Mouse (Mus musculus) heart, embryonic 13.5 days (tissue): ENCODE data around the gene Bcas2. TPM values are rescaled to one million over a fixed set of nuclear protein-coding genes. Genes with fewer than 3 reads are reported as not detected.
"Not testable (repeated sequence)": the region's sequence is repeated elsewhere in the genome, so short reads cannot be mapped to it uniquely, and the experiment has no call there.

Experiments
- ATAC-seq: fragments of 200-750 bp; cut with Nextera tagmentation; 2 replicates; pipeline ENCODE4 v1.8.0; 2017; ENCODE audit warnings: moderate TSS enrichment; ENCODE audit not compliant: insufficient number of reproducible peaks, low FRiP score, low TSS enrichment; ENCODE audit errors: extremely low read depth
- H3K27ac ChIP-seq: fragments of 300-500 bp; sonication (generic); replicated peaks from 2 replicates; pipeline ENCODE4 v1.5.1; 2015; ENCODE audit warnings: moderate library complexity, mild to moderate bottlenecking, inconsistent platforms
- H3K27me3 ChIP-seq: fragments of 300-500 bp; sonication (generic); replicated peaks from 2 replicates; pipeline ENCODE4 v1.6.1; 2015; ENCODE audit warnings: mild to moderate bottlenecking, inconsistent platforms
- H3K36me3 ChIP-seq: fragments of 300-500 bp; sonication (generic); 2 replicates; pipeline ENCODE4 v1.6.1; 2015; ENCODE audit warnings: mild to moderate bottlenecking, inconsistent platforms
- H3K4me1 ChIP-seq: fragments of 300-500 bp; sonication (generic); 2 replicates; pipeline ENCODE4 v1.6.1; 2015; ENCODE audit warnings: inconsistent platforms
- H3K4me2 ChIP-seq: fragments of 300-500 bp; sonication (generic); 2 replicates; pipeline ENCODE4 v1.6.1; 2015; ENCODE audit warnings: inconsistent platforms, mild to moderate bottlenecking, moderate library complexity
- H3K4me3 ChIP-seq: fragments of 300-500 bp; sonication (generic); 2 replicates; pipeline ENCODE4 v1.5.1; 2015; ENCODE audit warnings: moderate library complexity, mild to moderate bottlenecking, inconsistent platforms
- H3K9ac ChIP-seq: fragments of 300-500 bp; sonication (generic); 2 replicates; pipeline ENCODE4 v1.6.1; 2015; ENCODE audit warnings: inconsistent platforms, mild to moderate bottlenecking, moderate library complexity
- H3K9me3 ChIP-seq: fragments of 300-500 bp; sonication (generic); 2 replicates; pipeline ENCODE4 v1.6.1; 2016; ENCODE audit warnings: inconsistent platforms
- WGBS: fragments of 180-500 bp; shearing (Covaris S2); methylation state at CpG from one replicate; pipeline ENCODE4 v1.1.7; 2015; ENCODE audit warnings: mixed read lengths; 5-methylcytosine and 5-hydroxymethylcytosine counted together
- polyA plus RNA-seq: library from polyadenylated mRNA; unstranded; fragments of >200 nt; fragmentation: Nextera tagmentation; extraction: Ambion mirVana; gene quantifications from 2 replicates; pipeline ENCODE4 v1.2.1, GENCODE M21; 2015

Bcas2 gene
- polyA plus RNA-seq, 1 experiment from 2014 or later = 121 TPM

- Histone ChIP-seq H3K4me1 (peaks cover 16% of the 10 kb centered on the region), H3K4me3 (no peak overlapping the region), H3K27ac (no peak overlapping the region), H3K36me3 (no peaks in the 10 kb centered on the region), H3K4me2 (no peak overlapping the region), H3K9ac (no peak overlapping the region), H3K27me3 (no peaks in the 10 kb centered on the region), H3K9me3 (peaks cover 10% of the 10 kb centered on the region)
- no peak for ATAC-seq
- WGBS = 82% methylated on average over 5 of the region's 5 CpGs
These were observed 27.9 kb downstream of the Bcas2 start for GRCm38 (mm10) chr3:103199386-103199785.

DNA sequence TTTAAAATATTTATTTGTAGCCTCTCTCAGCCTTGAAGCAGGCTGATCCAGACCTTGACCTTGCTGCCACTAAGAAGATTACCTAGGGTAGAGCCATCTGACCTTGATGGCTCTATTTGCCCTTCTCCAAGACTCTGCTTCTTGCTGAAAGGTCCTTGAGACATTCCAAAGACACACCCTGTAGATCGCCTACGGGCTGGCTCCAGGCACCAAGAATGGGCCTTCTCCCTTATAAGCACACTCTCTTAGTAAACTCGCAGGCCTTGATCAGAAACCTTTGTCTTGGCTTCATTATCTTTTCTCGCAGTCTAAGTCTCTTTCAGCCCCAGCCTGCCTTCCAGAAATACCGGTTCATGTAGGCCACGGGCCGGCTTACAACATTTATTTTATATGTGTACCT, 29.6 kb downstream of the Bcas2 start:
- Histone ChIP-seq H3K4me1 (peaks cover 15% of the 10 kb centered on the region), H3K9me3 (peaks cover 10% of the 10 kb centered on the region)
- H3K4me2 ChIP-seq, H3K9ac ChIP-seq, H3K36me3 ChIP-seq, H3K27me3 ChIP-seq, H3K27ac ChIP-seq, ATAC-seq, H3K4me3 ChIP-seq: not testable (repeated sequence)
- 87% methylated on average over 7 of the region's 7 CpGs for WGBS

- H3K4me3 ChIP-seq = no peak overlapping the region
- H3K27ac ChIP-seq = no peak overlapping the region
- no peak overlapping the region for H3K9ac ChIP-seq
- peaks cover 10% of the 10 kb centered on the region for H3K9me3 ChIP-seq
- no peaks in the 10 kb centered on the region for H3K36me3 ChIP-seq
- H3K4me2 ChIP-seq = no peak overlapping the region
- ATAC-seq = no peak
- no peaks in the 10 kb centered on the region for H3K27me3 ChIP-seq
- peaks cover 6% of the 10 kb centered on the region for H3K4me1 ChIP-seq
- WGBS = 84% methylated on average over 1 of the region's 1 CpGs
These were observed 32.1 kb downstream of the Bcas2 start for GRCm38 (mm10) chr3:103203554-103203953.

- Histone ChIP-seq H3K9me3 (peaks cover 10% of the 10 kb centered on the region), H3K36me3 (no peaks in the 10 kb centered on the region), H3K27ac (no peak overlapping the region), H3K27me3 (no peaks in the 10 kb centered on the region), H3K4me1 (no peaks in the 10 kb centered on the region), H3K4me2 (no peak overlapping the region), H3K9ac (no peak overlapping the region), H3K4me3 (no peak overlapping the region)
- no peak for ATAC-seq
- WGBS = 75% methylated on average over 3 of the region's 3 CpGs
These were observed 33.0 kb downstream of the Bcas2 start for GRCm38 (mm10) chr3:103204445-103204844.

GRCm38 (mm10) chr3:103206393-103206792, 34.9 kb downstream of the Bcas2 start:
- no peak overlapping the region for H3K4me2 ChIP-seq
- no peaks in the 10 kb centered on the region for H3K36me3 ChIP-seq
- H3K27me3 ChIP-seq = no peaks in the 10 kb centered on the region
- no peak overlapping the region for H3K27ac ChIP-seq
- ATAC-seq = no peak
- WGBS = 79% methylated on average over 6 of the region's 6 CpGs
- H3K4me1 ChIP-seq = no peaks in the 10 kb centered on the region
- peaks cover 3% of the 10 kb centered on the region for H3K9me3 ChIP-seq
- H3K4me3 ChIP-seq = no peak overlapping the region
- H3K9ac ChIP-seq = no peak overlapping the region

- 54% methylated on average over 5 of the region's 5 CpGs for WGBS
- no peak overlapping the region for H3K4me2 ChIP-seq
- no peak for ATAC-seq
These were observed 36.3 kb downstream of the Bcas2 start for GRCm38 (mm10) chr3:103207749-103208148.

DNA sequence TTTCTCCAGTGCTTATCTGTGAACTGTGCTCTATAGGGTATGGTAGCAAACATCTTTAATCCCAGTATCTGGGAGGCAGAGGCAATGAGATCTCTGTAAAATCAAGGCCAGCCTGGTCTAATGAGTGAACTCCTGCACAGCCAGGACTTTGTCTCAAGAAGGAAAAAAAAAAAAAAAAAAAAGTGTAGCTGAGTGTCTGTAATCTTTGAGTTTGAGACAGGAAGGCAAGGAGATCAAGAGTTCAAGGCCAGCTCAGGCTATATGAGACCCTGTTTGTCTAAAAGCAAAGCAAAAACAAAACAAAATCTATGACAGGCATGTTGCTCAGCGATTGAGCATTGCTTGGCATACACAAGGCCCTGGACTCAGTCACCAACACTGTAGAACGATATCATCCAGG, 36.8 kb downstream of the Bcas2 start:
- Histone ChIP-seq H3K4me1 (no peaks in the 10 kb centered on the region), H3K27ac (no peak overlapping the region), H3K9ac (no peak overlapping the region), H3K9me3 (peaks cover 3% of the 10 kb centered on the region), H3K4me3 (no peak overlapping the region), H3K4me2 (no peak overlapping the region), H3K36me3 (no peaks in the 10 kb centered on the region), H3K27me3 (no peaks in the 10 kb centered on the region)
- ATAC-seq = no peak
- WGBS = 60% methylated on average over 2 of the region's 2 CpGs

More at GRCm38 (mm10) chr3:103207749-103208148, 36.3 kb downstream of the Bcas2 start:
- H3K4me1 ChIP-seq = no peaks in the 10 kb centered on the region
- no peaks in the 10 kb centered on the region for H3K27me3 ChIP-seq
- no peak overlapping the region for H3K4me3 ChIP-seq
- H3K9ac ChIP-seq = no peak overlapping the region
- no peaks in the 10 kb centered on the region for H3K36me3 ChIP-seq
- H3K9me3 ChIP-seq = peaks cover 3% of the 10 kb centered on the region
- H3K27ac ChIP-seq = no peak overlapping the region

GRCm38 (mm10) chr3:103211101-103211500, 39.6 kb downstream of the Bcas2 start:
- no peak overlapping the region for H3K4me3 ChIP-seq
- no peaks in the 10 kb centered on the region for H3K4me1 ChIP-seq
- no peak for ATAC-seq
- no peaks in the 10 kb centered on the region for H3K27me3 ChIP-seq
- H3K36me3 ChIP-seq = no peaks in the 10 kb centered on the region
- no peak overlapping the region for H3K4me2 ChIP-seq
- WGBS = 71% methylated on average over 2 of the region's 2 CpGs
- no peaks in the 10 kb centered on the region for H3K9me3 ChIP-seq
- H3K27ac ChIP-seq = no peak overlapping the region
- H3K9ac ChIP-seq = no peak overlapping the region

DNA sequence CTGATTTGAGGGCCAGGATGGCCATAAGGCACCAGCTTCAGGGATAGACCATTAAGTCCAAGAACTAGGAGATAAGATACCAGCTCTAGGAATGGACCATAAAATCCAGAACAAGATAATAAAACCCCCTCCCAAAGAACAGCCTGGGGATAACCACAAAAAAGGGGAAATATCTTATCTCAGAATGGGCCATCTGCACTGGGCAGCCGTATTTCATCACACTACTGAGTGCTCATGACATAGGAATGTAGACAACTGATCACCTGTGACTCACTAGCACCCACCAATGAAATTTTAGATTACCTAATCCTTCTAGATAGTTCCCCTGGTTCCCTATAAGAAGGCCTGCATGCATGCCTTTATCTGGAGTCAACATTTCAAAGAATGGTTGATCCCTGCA, 40.7 kb downstream of the Bcas2 start:
- ATAC-seq = no peak
- Histone ChIP-seq H3K9ac (no peak overlapping the region), H3K27me3 (no peaks in the 10 kb centered on the region), H3K36me3 (no peaks in the 10 kb centered on the region), H3K9me3 (no peaks in the 10 kb centered on the region), H3K27ac (no peak overlapping the region), H3K4me1 (no peaks in the 10 kb centered on the region), H3K4me3 (no peak overlapping the region), H3K4me2 (no peak overlapping the region)
- WGBS = 36% methylated on average over 1 of the region's 1 CpGs

DNA sequence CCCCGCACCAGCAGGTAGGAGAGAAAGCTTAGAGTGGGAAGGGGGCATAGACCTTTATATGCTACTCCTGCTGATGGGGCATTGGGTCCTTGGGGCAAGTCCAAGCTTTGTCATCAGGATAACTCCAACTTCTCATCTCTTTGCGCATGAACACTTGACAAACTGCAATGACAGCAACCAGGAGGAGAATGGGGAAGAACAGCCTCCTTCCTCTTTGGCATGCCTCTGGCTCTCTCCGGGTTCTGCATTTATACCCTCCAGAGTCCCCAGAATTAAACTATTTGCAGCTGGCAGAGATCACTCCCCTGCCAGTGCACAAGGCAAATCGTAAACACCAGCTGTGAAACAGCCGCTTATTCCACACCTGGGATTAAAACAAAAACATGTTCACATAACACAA, 42.1 kb downstream of the Bcas2 start:
- Histone ChIP-seq H3K9ac (no peak overlapping the region), H3K4me2 (no peak overlapping the region), H3K4me1 (no peaks in the 10 kb centered on the region), H3K36me3 (no peaks in the 10 kb centered on the region), H3K27ac (no peak overlapping the region), H3K4me3 (no peak overlapping the region), H3K27me3 (no peaks in the 10 kb centered on the region), H3K9me3 (no peaks in the 10 kb centered on the region)
- ATAC-seq = no peak
- 76% methylated on average over 5 of the region's 5 CpGs for WGBS

DNA sequence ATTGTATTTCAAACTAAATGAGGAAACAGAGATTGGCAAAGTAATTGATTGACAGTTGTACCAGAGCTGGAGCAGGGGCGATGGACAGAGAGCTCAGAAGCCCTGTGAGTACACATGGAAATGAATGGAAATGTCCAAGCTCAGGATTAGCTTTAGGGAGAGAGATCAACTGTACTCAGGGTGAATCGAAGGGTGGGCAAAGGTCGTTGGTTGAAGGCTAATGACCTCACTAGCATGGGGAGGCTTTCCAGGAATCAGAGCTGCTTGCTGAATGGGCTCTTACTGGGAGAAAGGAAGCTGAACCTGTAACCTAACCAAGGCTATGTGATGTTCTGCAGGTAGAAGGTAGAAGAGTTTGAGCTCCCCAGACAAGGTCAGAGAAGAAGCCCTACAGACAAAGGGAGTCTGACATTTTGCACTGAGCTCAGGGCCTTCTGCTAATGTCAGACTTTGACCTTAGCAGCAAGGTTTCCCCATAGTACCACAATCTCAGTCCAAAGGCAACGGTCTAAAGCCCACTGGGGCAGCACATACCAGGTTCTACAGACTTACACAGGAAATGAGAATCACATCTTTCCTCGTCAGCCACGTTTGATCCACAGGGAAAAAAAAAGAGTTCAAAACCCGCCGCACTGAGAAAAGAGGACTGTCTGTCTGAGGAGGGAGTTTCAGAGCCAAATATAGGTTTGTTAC, 43.3 kb downstream of the Bcas2 start:
- H3K4me3 ChIP-seq = no peak overlapping the region
- ATAC-seq = no peak
- H3K4me1 ChIP-seq = no peaks in the 10 kb centered on the region
- H3K9ac ChIP-seq = no peak overlapping the region
- no peaks in the 10 kb centered on the region for H3K36me3 ChIP-seq
- 77% methylated on average over 8 of the region's 8 CpGs for WGBS
- no peaks in the 10 kb centered on the region for H3K27me3 ChIP-seq
- no peaks in the 10 kb centered on the region for H3K9me3 ChIP-seq
- H3K27ac ChIP-seq = no peak overlapping the region
- no peak overlapping the region for H3K4me2 ChIP-seq

DNA sequence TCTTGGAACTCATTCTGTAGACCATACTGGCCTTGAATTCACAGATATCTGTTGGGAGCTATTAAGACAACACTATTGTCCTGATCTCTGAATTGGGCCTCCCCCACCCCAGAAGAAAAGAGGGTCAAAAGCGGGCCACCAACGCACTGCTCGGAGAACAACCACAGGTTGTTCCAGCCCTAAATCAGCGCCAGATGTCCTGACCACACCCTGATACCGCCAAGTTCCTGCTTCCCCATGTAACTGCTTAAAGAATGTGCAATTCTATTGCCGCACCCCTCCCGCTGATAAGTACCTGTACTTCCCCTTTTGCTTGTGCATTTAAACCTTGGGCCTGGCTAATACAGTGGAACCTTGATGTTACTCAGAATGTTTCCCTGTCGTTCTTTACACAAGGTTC, 43.9 kb downstream of the Bcas2 start:
- H3K4me3 ChIP-seq, H3K9me3 ChIP-seq, H3K4me2 ChIP-seq, ATAC-seq, H3K27ac ChIP-seq, H3K36me3 ChIP-seq, H3K9ac ChIP-seq, H3K27me3 ChIP-seq, H3K4me1 ChIP-seq: not testable (repeated sequence)
- WGBS = 75% methylated on average over 8 of the region's 8 CpGs
